Mouse (Mus musculus) bone marrow macrophage, adult 2 months (primary cell): ENCODE measurements around the gene Mcm7.

Source experiments
- CTCF ChIP-seq: IDR thresholded peaks from 2 replicates; pipeline ENCODE4 v1.5.1; 2012; ENCODE audit warnings: low read depth, mild to moderate bottlenecking, low read length, moderate library complexity
- POLR2A ChIP-seq: IDR thresholded peaks from 2 replicates; pipeline ENCODE4 v1.6.1; 2012; ENCODE audit warnings: mild to moderate bottlenecking, low read depth, low read length, borderline replicate concordance

DNA sequence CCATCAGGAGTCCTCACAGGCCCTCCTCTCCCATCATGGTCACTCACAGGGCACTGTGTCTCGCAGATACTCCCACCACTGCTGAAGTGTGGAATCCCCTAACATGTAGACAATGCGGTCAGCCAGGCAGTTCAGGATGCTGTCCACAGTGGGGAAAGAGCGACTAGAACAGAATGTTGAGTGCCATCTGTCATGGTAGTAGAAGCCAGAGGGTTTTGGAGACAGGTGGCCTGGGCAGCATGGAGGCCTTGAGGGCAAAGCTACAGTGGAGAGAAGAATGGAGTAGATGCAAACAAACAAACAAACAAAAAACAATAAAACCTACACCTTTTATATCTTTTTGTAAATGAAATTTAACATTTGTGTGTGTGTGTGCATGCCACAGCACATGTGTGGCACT lies 29.9 kb upstream of the Mcm7 start:
- no peak for TF ChIP-seq CTCF
- TF ChIP-seq POLR2A, result no peak
